Mouse (Mus musculus) neural tube, embryonic 13.5 days (tissue): ENCODE measurements around the gene Sorbs1. TPM values are rescaled to one million over a fixed set of nuclear protein-coding genes. Genes with fewer than 3 reads are reported as not detected.

Experiments used
- ATAC-seq: fragments of 200-750 bp; cut with Nextera tagmentation; 2 replicates; pipeline ENCODE4 v1.8.0; 2017; ENCODE audit warnings: low read depth, mild to moderate bottlenecking, moderate TSS enrichment, moderate library complexity
- H3K27ac ChIP-seq: fragments of 300-500 bp; sonication (generic); replicated peaks from 2 replicates; pipeline ENCODE4 v1.5.1; 2015; ENCODE audit warnings: moderate library complexity, mild to moderate bottlenecking, inconsistent platforms
- H3K27me3 ChIP-seq: fragments of 300-500 bp; sonication (generic); 2 replicates; pipeline ENCODE4 v1.6.1; 2015; ENCODE audit warnings: mild to moderate bottlenecking, inconsistent platforms
- H3K36me3 ChIP-seq: fragments of 300-500 bp; sonication (generic); 2 replicates; pipeline ENCODE4 v1.6.1; 2015; ENCODE audit warnings: mild to moderate bottlenecking, inconsistent platforms
- H3K4me1 ChIP-seq: fragments of 300-500 bp; sonication (generic); replicated peaks from 2 replicates; pipeline ENCODE4 v1.6.1; 2015; ENCODE audit warnings: inconsistent platforms
- H3K4me2 ChIP-seq: fragments of 300-500 bp; sonication (generic); 2 replicates; pipeline ENCODE4 v1.6.1; 2015; ENCODE audit warnings: inconsistent platforms, mild to moderate bottlenecking, moderate library complexity
- H3K4me3 ChIP-seq: fragments of 300-500 bp; sonication (generic); 2 replicates; pipeline ENCODE4 v1.5.1; 2015; ENCODE audit warnings: mild to moderate bottlenecking, inconsistent platforms
- H3K9ac ChIP-seq: fragments of 300-500 bp; sonication (generic); 2 replicates; pipeline ENCODE4 v1.6.1; 2015; ENCODE audit warnings: moderate library complexity, mild to moderate bottlenecking, inconsistent platforms
- H3K9me3 ChIP-seq: fragments of 300-500 bp; sonication (generic); 2 replicates; pipeline ENCODE4 v1.6.1; 2016; ENCODE audit warnings: inconsistent platforms
- WGBS: fragments of 180-500 bp; shearing (Covaris S2); methylation state at CpG from one replicate; pipeline ENCODE4 v1.1.7; 2015; 5-methylcytosine and 5-hydroxymethylcytosine counted together
- polyA plus RNA-seq: library from polyadenylated mRNA; unstranded; fragments of >200 nt; fragmentation: Nextera tagmentation; extraction: Ambion mirVana; gene quantifications from 2 replicates; pipeline ENCODE4 v1.2.1, GENCODE M21; 2015

Gene Sorbs1
- polyA plus RNA-seq, 1 experiment from 2014 or later, result 105 TPM

DNA sequence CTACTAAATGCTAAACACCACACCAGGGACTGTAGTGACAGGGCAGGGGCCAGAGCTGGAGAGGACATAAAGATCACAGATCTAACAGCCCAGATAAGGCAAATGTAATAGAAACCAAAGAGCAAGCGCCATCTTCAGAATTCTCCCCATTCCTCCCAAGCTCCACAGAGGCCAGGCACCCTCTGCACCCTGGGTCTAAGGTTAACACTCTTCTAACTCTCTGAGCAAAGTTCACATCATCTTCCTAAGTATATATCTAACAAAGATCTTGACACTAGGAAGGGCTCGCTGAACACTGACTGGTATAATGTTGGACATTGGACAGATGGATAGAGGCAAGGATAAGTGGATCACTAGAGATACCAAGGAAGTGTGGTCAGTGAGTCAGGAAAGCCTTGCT lies 22.1 kb downstream of the Sorbs1 start:
- Histone ChIP-seq H3K9ac (no peak overlapping the region), H3K4me1 (peaks cover 74% of the 10 kb centered on the region)
- 93% methylated on average over 2 of the region's 2 CpGs for WGBS

DNA sequence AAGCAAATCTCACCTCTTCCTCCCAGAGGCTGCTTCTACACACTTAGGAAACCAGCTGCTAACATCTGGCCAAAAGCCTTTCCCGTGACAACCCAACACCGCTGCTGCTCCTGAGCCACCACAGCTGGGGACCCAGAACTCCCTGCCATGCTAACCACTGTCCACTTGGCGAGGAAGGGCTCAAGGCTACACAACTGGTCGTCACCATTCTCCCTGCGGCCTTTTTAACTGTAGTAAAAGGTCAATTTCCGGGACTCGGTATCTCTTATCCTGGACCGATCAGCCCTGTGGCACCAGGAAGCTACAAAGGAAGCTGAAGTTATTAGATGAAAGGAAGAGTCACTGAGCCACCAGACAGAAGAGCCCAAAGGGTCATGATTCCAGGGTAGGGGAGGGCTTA lies 22.8 kb downstream of the Sorbs1 start:
- 74% methylated on average over 8 of the region's 8 CpGs for WGBS
- Histone ChIP-seq H3K27ac (0 out of 2 replicates have a peak overlapping the region, but pooled peaks have one; percentile 0), H3K4me1 (peaks cover 76% of the 10 kb centered on the region), H3K4me3 (no peak overlapping the region), H3K36me3 (no peaks in the 10 kb centered on the region), H3K9ac (no peak overlapping the region), H3K4me2 (no peak overlapping the region), H3K9me3 (no peaks in the 10 kb centered on the region), H3K27me3 (no peaks in the 10 kb centered on the region)
- ATAC-seq, result no peak

More for the DNA sequence above, 22.1 kb downstream of the Sorbs1 start:
- no peaks in the 10 kb centered on the region for H3K27me3 ChIP-seq
- no peak overlapping the region for H3K4me3 ChIP-seq
- H3K9me3 ChIP-seq, result no peaks in the 10 kb centered on the region
- no peak overlapping the region for H3K27ac ChIP-seq
- 0 out of 2 replicates have a peak, but pooled peaks cover 3% of the 10 kb centered on the region for H3K36me3 ChIP-seq
- no peak for ATAC-seq
- H3K4me2 ChIP-seq, result no peak overlapping the region

DNA sequence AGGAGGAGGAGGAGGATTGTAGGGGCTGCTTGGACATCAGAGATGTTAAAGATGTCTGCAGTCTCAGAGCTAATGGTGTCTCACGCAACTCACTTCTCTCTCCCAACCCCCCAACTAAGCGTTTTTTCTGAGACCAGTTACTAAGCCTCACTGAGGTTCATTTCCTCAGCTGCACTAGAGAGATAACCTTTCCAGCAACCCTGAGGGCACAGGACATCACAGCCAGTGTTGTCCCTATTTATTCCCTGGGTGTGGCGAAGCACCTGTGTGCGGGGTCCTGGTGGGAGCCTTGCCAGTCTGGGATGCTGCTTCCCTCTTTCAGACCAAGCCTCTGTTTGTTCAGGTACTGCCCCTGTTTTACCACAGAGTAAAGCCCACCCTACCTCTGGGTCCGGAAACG lies 23.9 kb downstream of the Sorbs1 start:
- ATAC-seq, result no peak

DNA sequence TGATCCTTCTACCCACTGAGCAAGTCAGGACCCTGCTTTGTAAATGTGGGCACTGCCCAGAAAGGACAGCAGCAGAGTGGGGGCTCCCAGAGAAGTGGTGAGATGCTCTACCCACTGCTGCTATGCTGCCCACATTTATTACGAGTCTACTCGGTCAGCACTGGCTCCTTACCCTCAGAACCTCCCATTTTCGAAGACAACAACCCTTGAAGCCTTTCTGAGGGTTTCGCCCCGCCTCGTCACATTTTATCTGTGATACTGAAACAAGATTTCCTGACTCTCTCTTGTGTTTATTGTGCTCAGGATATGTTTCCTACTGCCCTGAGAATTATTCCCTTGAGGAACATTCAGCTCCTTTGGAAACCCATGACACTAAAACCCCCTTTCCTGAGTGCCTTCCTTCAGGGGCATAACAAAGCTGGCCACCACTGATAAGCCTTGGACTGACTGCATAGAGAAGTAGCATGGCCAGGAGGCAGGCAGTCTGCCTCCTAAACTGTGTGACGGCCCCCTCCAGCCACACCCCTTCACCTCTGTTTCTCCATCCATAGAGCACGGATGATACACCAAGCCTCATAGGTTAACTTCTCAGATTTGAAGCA lies 24.6 kb downstream of the Sorbs1 start:
- WGBS, result 62% methylated on average over 8 of the region's 8 CpGs

More for the DNA sequence above, 23.9 kb downstream of the Sorbs1 start:
- H3K27ac ChIP-seq, result no peak overlapping the region
- 71% methylated on average over 6 of the region's 6 CpGs for WGBS
- H3K4me3 ChIP-seq, result no peak overlapping the region
- H3K4me1 ChIP-seq, result peaks cover 76% of the 10 kb centered on the region
- H3K4me2 ChIP-seq, result no peak overlapping the region
- H3K36me3 ChIP-seq, result peaks cover 4% of the 10 kb centered on the region; the same call in 1 of the 2 replicates
- no peak overlapping the region for H3K9ac ChIP-seq
- no peaks in the 10 kb centered on the region for H3K9me3 ChIP-seq
- H3K27me3 ChIP-seq, result no peaks in the 10 kb centered on the region

DNA sequence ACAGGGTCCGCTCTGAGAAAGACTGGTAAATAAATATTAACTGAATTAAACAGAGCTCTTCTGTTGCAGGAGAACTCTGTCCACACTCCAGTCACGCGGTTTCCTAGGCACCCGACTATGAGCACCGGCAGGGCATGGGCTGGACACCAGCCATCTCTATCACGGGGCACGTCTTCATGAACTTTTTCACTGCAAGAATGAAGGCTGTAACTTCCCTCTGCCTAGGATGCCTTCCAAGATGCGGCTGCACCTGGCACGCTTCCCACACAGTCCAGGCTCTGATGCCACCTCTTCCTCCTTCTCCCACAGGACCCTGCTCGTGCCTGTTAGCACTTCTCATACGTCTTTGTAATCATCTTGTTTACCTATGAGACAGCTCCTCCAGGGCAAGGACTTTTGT lies 26.0 kb downstream of the Sorbs1 start:
- Histone ChIP-seq H3K27me3 (no peaks in the 10 kb centered on the region), H3K9ac (no peak overlapping the region), H3K27ac (peak overlapping the region; percentile 52), H3K4me1 (peaks cover 60% of the 10 kb centered on the region), H3K9me3 (0 out of 2 replicates have a peak, but pooled peaks cover 7% of the 10 kb centered on the region), H3K4me2 (no peak overlapping the region), H3K36me3 (peaks cover 14% of the 10 kb centered on the region), H3K4me3 (no peak overlapping the region)
- ATAC-seq, result peak; percentile 67
- 51% methylated on average over 11 of the region's 11 CpGs for WGBS

More for the DNA sequence above, 24.6 kb downstream of the Sorbs1 start:
- Histone ChIP-seq H3K4me2 (no peak overlapping the region), H3K9ac (no peak overlapping the region; the same call in 1 of the 2 replicates), H3K4me1 (peaks cover 74% of the 10 kb centered on the region), H3K36me3 (peaks cover 11% of the 10 kb centered on the region), H3K9me3 (0 out of 2 replicates have a peak, but pooled peaks cover 5% of the 10 kb centered on the region), H3K4me3 (no peak overlapping the region), H3K27me3 (no peaks in the 10 kb centered on the region), H3K27ac (peak overlapping the region; percentile 52)
- ATAC-seq, result 0 out of 2 replicates have a peak, but pooled peaks have one; percentile 12

DNA sequence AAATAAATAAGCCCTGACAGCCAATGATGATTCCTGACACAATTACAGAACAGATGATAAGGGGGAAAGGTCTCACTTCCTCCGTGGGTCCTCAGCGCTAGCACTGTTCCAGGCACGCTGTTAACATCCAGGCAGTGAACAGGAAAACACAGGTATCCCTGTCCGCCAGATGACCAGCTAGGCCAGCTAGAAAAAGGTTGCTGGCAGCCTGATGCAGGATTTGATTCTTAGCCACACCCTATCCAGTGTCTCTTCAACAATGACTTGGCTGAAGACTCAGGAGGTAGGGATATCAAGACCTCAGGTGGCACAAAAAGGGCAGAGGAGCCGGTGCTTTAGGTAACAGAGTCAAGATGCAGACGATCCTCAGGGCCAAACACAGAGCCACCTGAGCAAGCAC lies 32.5 kb downstream of the Sorbs1 start:
- WGBS, result 93% methylated on average over 6 of the region's 6 CpGs
- no peak overlapping the region for H3K4me3 ChIP-seq

DNA sequence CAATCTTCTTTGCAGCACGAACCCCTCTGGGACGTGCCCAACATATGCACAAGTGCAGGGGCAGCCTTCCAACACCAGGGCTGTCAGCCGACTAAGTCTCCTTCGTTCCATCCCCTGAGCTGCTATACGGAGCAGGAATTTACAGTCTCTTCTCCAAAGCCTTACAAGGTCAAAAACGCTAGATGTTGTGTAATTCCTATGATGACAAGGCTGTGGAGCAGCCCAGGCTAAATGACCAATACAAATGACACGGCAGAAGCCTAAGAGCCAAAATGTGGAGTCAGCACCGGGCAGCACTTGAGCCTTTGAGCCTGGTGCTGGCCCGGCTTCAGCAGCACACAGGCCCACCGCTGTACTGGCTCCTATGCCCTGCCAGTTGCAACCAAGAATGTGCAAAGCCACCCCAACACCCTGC lies 35.4 kb downstream of the Sorbs1 start:
- Histone ChIP-seq H3K4me1 (peaks cover 21% of the 10 kb centered on the region), H3K27ac (0 out of 2 replicates have a peak overlapping the region, but pooled peaks have one; percentile 4), H3K4me2 (no peak overlapping the region), H3K9me3 (no peaks in the 10 kb centered on the region), H3K27me3 (no peaks in the 10 kb centered on the region), H3K4me3 (no peak overlapping the region), H3K36me3 (no peaks in the 10 kb centered on the region; the same call in 1 of the 2 replicates), H3K9ac (no peak overlapping the region)
- WGBS, result 80% methylated on average over 10 of the region's 10 CpGs
- no peak for ATAC-seq

More for the DNA sequence above, 32.5 kb downstream of the Sorbs1 start:
- H3K9ac ChIP-seq, result no peak overlapping the region
- no peaks in the 10 kb centered on the region for H3K27me3 ChIP-seq
- no peak overlapping the region for H3K27ac ChIP-seq
- peaks cover 21% of the 10 kb centered on the region for H3K4me1 ChIP-seq
- H3K4me2 ChIP-seq, result no peak overlapping the region
- H3K9me3 ChIP-seq, result 0 out of 2 replicates have a peak, but pooled peaks cover 7% of the 10 kb centered on the region
- ATAC-seq, result no peak
- peaks cover 14% of the 10 kb centered on the region for H3K36me3 ChIP-seq

DNA sequence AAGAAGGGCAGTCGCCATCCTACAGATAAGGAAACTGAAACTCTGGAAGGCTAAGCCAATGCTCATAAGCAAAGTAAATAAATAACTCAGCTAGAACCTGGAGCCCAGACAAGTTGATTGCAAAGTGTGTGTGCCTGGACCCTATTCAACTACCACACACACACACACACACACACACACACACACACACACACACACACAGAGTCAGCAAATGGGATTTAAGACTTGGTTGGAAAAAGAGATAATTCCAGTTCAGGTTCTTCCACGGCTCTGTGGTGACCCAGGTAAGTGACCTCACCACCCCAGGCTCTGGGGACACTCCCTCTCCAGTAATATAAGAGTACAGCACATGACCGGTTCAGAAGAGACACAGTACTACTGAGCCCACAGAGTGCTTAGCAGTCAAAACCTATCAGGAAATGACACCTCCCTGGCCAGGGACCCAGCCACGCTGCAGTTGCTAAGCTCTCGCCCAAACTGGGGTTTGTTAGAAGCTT lies 36.1 kb downstream of the Sorbs1 start:
- H3K4me2 ChIP-seq, result no peak overlapping the region
- H3K27ac ChIP-seq, result no peak overlapping the region
- H3K27me3 ChIP-seq, result no peaks in the 10 kb centered on the region
- no peaks in the 10 kb centered on the region; the same call in 1 of the 2 replicates for H3K36me3 ChIP-seq
- peaks cover 24% of the 10 kb centered on the region for H3K4me1 ChIP-seq
- no peak overlapping the region for H3K9ac ChIP-seq
- H3K9me3 ChIP-seq, result no peaks in the 10 kb centered on the region
- 83% methylated on average over 5 of the region's 5 CpGs for WGBS
- no peak overlapping the region for H3K4me3 ChIP-seq
- ATAC-seq, result no peak

DNA sequence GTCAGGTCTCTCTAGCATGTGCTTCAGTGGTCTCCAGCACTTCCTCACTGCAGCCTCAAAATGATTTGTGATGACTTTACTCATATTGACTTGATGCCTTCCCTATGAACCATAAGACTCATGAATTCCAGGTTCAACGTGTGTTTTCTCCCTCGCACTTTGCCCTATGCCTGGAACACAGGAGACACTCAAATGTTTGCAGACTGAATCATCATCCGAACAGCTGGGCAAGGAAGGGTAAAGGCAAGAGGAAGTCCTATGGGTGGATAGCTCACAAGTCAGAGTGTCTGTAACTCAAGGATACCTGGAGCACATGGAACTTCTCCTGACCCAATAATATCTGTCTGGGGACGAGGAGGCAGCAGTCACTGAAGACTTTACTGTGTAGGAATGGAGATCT lies 37.1 kb downstream of the Sorbs1 start:
- Histone ChIP-seq H3K4me3 (no peak overlapping the region), H3K9me3 (no peaks in the 10 kb centered on the region), H3K36me3 (no peaks in the 10 kb centered on the region; the same call in 1 of the 2 replicates), H3K9ac (no peak overlapping the region), H3K27me3 (no peaks in the 10 kb centered on the region), H3K4me2 (no peak overlapping the region), H3K27ac (no peak overlapping the region), H3K4me1 (peaks cover 34% of the 10 kb centered on the region)
- no peak for ATAC-seq
- 86% methylated on average over 4 of the region's 4 CpGs for WGBS

DNA sequence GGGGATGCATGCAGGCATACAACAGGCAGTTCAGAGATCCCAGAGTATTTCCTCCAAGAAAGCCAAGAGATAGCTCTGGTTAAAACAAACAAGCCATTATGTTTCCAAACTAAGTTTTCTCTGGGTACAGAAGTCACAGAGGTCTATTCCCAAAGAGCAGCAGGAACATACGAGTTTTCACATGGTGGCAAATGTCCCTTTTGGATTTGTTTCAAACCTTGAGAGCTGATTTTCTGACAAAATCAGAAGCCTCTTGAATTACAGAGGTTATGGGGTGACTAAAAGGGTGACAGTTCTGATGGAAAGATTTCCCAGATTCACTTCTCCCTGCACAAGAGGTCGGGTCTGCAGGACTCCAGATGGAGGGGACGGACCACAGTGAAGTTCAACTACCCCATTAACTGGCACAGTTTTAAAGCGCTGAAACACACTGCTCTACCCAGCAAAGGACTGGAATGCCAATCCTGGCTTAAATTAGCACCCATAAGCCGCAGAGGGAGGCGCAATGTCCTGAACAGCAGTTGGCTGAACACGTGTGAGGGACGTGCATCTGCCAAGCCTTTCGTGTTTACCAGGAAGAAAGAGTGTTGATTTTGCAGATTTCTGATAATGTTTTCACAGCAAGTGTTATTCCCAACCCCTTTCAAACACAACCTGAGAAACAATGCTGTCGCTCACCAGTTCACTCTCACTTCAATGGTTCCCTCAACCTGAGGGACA lies 41.9 kb downstream of the Sorbs1 start:
- Histone ChIP-seq H3K9ac (no peak overlapping the region), H3K4me2 (no peak overlapping the region), H3K9me3 (no peaks in the 10 kb centered on the region), H3K4me1 (peaks cover 30% of the 10 kb centered on the region), H3K27me3 (no peaks in the 10 kb centered on the region), H3K27ac (no peak overlapping the region), H3K36me3 (peaks cover 6% of the 10 kb centered on the region; the same call in 1 of the 2 replicates), H3K4me3 (no peak overlapping the region)
- WGBS, result 86% methylated on average over 10 of the region's 10 CpGs
- ATAC-seq, result no peak

DNA sequence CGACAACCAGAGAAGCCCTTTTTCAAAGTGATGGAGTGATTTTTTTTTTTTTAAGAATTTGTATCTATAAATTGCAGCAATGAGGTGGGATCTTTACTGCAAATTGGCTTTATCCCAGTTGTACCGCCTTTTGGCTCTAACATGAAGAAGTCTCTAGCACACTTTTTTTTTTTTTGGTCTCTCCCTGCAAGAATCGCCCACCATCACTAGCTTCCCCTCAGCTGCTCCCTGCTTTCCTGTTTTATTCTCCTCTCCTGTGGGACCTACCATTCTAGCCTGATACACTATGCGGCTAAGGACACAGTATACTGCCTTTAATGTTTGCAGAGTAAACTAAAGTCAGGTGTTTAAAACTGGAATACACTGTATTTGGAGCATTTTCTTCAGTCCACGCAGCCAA lies 43.8 kb downstream of the Sorbs1 start:
- WGBS, result 85% methylated on average over 5 of the region's 5 CpGs
- Histone ChIP-seq H3K9ac (no peak overlapping the region), H3K27ac (no peak overlapping the region), H3K36me3 (peaks cover 6% of the 10 kb centered on the region; the same call in 1 of the 2 replicates), H3K9me3 (no peaks in the 10 kb centered on the region), H3K4me1 (peaks cover 45% of the 10 kb centered on the region), H3K4me2 (no peak overlapping the region), H3K27me3 (no peaks in the 10 kb centered on the region), H3K4me3 (no peak overlapping the region)
- ATAC-seq, result no peak

DNA sequence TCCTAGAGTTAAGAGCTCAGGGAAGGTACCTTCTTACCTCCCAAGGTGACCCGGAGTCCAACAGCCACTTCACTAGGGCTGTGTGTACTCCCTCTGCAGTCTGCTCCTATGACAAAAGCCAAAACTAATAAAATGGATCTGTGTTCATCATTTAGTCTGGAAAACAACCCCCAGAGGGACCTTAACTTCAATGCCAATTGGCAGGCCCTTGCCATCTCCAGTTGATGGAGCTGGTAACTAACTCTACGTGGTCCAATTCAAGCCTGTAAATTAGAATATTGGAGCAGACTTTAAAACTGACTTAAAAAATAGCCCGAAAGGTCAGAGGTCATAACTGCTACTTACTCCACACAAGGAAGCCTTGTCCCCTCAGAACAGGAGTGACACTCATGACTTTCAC lies 45.3 kb downstream of the Sorbs1 start:
- WGBS, result 64% methylated on average over 3 of the region's 3 CpGs
- Histone ChIP-seq H3K27ac (peak overlapping the region; percentile 57), H3K27me3 (no peaks in the 10 kb centered on the region), H3K9ac (no peak overlapping the region), H3K36me3 (peaks cover 6% of the 10 kb centered on the region; the same call in 1 of the 2 replicates), H3K4me3 (no peak overlapping the region), H3K4me2 (no peak overlapping the region), H3K4me1 (peaks cover 47% of the 10 kb centered on the region), H3K9me3 (no peaks in the 10 kb centered on the region)
- no peak for ATAC-seq
